Mouse (Mus musculus) CD4-positive helper T cell, adult 2 months (primary cell): ENCODE measurements around the gene Mettl7a1.
"Not testable (repeated sequence)": the region's sequence is repeated elsewhere in the genome, so short reads cannot be mapped to it uniquely, and the experiment has no call there.

ENCODE experiments used
- DNase-seq: peaks from one replicate; pipeline ENCODE4 v3.0.0-alpha.2; 2012; ENCODE audit warnings: low read depth, missing footprints, low spot score

Gene Mettl7a1

DNA sequence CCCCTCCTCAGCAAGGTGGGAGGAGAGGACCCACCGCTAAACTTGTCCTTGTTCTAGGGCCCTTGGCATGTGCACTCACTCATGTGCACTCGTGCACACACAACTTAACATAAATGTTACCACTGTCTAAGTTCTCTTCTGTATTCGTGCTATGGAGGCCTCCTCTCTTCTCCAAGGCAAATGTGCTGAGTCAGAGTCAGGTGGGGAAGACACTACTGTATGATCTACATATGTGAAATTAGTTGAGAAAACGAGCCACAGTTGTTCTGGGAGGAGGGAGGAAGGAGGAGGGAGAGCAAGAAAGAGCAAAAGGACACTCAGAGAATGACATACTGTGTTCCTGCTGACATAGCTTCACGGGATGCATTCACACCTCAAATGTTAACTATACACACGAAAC is 3.4 kb upstream of the Mettl7a1 start:
- no peak for DNase-seq

DNA sequence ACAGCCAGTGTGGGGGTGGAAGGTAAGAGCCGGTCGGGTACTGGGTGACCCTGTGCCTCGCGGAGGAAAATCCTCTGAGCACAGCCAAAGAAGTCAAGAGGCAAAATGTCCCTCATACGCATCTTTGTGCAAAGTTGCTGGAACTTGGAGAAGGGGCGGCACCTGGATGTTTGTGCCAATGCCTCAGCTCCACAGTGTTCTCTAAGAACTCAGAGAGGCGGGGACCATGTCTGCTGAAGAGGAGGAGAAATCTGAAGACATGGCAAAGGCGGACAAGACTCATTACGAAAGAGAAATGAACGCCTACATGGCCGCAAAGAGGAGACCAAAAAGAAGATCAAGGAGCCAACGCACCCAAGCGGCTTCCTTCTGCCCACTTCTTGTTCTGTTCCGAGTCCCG is 2.4 kb upstream of the Mettl7a1 start:
- peak; percentile 67 for DNase-seq

DNA sequence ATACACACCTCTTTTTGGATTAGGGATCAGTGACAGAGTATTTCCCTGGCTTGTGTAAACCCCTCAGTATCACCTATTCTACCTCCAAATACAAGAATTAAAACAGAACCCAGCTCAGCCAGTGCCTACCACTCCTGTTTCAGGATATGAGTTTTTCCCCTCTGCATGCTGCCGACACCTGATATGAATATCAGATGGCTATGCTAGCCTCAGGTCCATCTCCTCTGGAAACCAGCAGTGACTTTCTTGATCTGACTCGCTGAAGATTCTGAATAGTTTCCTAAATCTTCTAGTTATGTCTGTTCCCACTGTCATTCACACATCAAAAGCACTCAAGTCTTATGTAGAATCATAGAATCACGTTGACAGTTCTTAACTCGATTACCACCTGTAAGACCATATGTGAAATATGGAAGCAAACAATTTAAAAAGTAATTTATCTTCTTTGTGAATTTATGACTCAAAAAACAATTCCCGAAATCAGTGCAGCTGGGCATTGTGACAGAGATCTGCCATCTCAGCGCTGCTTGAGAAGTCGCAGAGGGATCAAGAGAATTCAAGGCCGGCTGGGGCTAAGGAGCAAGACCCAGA is 417 bp upstream of the Mettl7a1 start:
- DNase-seq, result no peak

DNA sequence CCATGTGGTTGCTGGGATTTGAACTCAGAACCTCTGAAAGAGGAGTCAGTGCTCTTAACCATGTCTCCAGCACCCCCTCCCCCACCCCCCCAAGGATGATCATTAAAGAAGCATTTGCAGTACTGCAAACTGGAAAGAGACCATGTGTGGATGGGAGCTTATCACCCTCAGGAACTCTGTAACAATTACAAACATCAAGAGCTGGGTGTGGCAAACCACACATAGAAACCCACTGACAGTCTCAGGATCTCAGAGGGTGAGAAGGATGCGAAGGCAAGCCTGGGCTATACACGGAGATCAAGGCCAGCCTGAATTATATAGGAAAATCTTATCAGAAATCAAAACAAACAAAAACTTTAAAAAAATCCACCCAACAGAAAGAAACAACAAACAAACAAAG is 2.3 kb downstream of the Mettl7a1 start:
- peak; percentile 20 for DNase-seq

DNA sequence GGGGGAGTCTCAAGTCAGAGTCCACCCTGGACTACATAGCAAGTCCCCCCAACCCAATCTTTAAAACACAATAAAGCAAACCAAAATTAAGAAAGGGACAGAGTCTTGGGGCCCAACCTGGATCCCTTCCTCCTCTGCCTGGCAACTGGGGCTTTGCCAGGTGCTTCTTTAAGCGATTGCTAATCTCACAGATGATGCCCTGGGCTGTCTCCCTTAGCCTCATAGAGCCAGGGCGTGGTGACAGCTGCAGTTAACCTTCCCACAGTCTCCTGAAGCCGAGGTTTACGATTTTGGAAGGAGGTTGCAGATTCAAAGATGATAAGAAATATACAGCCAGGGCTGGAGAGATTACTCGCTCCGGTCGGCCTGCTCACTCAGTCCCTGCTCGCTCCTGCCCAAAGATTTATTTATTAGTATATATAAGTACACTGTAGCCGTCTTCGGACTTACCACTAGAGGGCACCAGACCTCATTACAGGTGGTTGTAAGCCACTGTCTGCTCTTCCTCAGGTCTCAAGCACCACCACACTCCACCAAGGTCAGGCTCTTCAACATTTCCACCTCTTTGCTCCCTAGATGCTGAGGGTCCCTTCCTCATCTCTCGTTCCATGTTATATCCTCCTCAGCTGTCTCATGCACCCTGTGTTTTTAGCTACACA is 3.6 kb downstream of the Mettl7a1 start:
- DNase-seq, result peak; percentile 75

DNA sequence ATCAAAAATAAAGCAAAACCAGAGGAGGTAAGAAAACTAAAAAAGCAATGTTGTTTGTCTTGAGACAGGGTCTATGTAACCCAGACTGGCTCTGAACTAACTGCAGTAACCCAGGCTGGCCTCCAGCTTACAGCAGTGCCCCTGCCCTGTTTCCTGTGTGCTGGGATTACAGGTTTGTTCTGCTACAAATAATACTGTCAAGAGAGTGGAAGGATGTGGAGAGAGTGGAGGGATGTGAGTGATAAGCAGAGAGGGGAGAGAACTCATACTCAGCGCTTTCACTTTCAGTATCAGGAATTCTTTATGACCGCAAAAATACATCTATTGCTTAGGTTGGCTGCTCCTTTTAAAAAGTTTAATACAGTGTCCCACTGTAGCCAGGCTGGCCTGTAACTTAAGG is 8.4 kb downstream of the Mettl7a1 start:
- DNase-seq, result peak; percentile 63

DNA sequence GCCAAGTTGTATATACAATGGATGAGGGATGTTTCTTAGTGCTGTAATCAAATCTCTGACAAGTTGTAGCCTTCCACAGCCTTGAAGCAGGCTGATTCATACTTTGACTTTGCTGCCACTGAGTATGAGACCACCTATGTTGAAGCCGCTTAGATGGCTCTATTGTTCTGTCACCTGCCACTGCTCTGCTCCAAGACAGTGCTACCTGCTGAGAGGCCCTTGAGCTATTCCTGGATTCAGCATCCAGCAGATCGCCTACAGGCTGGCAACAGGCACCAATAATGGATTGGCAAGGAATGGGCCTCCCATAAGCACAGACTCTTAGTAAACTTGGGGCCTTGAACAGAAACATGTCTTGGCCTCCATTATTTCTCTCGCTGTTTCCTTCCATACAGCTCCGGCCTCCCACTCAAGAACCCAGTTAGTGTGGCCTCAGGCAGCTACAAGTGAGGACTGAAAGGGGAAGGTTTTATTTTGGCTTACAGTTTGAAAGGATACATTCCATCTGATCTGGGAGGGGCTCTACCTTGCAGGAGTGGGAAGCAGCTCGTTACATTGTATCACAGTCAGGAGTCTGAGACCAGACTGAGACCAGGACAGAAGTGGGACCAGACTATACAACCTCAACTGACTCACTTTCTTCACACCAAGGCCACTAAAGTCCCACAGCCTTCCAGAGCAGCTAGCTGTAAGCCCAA is 10.7 kb downstream of the Mettl7a1 start:
- DNase-seq, result no peak

DNA sequence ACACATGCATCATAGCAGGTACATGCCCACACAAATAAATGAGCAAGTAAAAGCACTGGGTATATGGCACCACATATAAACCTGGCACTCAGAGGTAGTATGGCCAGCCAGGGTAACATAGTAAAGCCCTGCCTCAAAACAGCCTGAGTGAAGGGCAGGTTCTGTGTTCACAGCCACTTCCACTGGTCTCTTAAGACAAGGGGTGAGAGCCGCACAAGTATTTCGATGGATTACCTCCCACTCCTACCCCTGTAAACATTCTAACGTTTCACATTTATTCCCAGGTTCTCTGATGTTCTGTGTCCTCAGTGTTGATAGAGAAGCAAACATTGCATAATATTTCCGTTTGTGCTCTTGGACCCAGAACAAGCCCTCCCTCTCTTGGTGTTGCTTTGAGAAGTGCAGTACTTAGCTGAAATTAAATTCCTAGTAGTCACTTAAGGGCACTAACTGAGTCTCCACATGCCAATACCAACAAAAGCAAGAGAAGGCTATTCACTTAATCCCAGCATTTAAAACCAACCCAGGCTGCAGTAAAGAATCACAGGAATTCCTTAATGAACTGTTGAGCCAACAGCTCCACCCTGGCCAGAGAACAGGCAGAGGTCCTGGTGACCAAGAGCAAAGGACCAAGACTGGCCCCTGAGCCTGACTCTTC is 14.2 kb downstream of the Mettl7a1 start:
- not testable (repeated sequence) for DNase-seq

DNA sequence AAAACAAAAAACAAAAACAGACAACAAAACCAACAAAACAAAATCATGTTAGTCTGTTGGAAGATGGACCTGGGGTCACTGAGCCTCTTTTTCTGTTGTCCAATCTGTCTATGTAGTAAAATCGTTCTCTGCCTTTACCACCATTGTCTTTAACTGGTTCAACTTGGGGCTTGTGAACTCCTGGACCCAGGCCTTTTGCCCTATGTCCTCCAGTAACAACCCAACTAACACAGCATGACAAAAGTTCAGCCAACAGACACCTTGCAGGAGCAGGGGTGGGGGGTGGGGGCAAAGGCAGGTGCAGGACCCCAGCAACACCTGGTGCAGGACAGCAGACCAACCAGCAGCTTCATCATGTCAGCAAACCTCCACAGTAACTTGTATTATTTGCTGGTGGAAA is 15.9 kb downstream of the Mettl7a1 start:
- no peak for DNase-seq

DNA sequence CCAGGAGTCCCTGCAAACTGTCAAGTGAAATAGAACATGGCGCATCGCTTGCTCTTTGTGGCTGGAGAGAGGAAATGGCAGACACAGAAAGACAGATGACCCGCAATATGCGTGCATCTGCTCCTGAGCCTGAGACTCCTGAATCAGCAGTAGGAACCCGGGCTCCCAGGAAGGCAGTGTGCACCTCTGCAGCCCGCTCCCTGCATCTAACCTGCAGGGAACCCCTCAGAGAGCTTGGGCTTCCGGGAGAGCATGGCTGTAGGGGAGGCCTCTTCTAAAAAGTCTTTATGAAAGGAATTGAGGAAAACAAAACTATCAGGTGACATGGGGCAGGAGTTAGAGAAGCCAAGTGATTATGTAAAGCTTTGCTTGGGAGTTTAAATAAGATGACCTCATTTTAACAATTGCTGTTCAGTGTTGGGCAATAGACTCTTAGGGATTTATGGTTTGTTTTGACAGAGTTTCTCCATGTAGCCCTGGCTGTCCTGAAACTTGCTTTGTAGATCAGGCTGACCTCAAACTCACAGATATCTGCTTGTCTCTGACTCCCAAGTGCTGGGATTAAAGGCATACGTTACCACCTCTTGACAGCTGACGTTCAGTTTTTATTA is 16.5 kb downstream of the Mettl7a1 start:
- DNase-seq, result no peak

DNA sequence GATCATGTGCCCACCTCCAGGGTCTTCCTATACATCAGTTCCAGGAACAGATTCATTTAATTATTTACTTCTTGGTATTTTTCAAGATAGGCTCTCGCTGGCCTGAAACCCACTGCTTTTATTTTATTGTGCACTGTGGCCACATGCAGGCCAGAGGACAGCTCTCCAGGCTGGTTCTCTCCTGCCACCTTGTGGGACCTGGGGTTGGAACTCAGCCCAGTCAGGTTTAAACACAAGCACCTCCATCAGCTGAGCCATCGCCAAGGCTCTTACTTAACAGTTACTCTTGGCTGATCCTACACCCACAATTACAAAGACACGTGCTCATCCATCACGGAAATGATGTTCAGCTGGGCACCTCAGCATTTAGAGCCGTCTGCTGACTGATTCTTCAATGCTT is 17.2 kb downstream of the Mettl7a1 start:
- DNase-seq, result no peak

DNA sequence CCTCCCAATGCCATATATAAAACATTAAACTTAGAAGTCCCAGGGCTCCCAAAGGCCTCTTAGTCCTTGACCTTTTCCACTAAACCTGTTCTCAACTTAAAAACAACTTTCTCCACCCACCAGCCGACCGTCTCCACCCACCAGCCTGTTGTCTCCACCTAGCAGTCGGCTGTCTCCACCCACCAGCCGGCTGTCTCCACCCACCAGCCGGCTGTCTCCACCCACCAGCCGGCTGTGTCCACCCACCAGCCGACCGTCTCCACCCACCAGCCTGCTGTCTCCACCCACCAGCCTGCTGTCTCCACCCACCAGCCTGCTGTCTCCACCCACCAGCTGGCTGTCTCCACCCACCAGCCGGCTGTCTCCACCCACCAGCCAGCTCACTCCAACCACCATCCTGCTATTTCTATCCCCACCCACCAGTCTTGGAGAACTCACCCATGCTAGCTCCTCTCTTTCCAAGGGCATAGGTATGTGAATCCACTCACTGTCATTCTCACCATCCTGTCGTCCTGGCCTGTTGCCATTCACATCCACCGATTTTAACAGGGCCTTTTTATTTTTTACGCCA is 20.2 kb downstream of the Mettl7a1 start:
- DNase-seq, result no peak

DNA sequence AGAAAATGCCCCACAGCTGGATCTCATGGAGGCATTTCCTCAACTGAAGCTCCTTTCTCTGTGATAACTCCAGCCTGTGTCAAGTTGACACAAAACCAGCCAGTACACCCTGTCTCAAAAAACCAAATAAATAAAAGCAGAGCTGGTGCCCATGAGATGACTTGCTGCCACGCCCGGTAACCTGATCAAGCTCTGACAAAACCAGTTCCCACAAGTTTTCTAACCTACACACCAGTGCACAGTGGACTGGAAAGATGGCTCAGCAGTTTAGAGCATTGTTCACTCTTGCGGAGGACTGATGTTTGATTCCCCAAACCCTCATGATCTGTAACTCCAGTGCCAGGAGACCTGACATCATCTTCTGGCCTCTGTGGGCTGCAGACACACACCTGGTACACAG is 21.3 kb downstream of the Mettl7a1 start:
- no peak for DNase-seq

DNA sequence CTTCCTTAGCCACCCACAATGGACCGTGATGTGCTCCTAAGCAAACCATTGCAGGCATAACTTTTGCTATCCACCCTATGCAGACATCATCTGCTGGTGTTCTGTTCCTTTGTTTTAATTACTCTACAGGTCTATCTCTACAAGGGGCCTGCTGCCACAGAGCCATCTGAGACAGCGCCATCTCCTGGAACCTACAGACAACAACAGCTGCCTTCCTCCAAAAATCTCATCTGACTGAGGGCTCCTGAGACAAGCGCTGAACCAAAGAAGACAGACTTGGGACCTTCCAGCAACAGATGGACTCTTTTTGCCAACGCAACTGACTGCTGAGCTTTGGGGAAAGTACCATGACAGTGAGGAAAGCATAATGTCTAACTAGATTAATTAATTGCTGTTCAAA is 24.1 kb downstream of the Mettl7a1 start:
- DNase-seq, result not testable (repeated sequence)

DNA sequence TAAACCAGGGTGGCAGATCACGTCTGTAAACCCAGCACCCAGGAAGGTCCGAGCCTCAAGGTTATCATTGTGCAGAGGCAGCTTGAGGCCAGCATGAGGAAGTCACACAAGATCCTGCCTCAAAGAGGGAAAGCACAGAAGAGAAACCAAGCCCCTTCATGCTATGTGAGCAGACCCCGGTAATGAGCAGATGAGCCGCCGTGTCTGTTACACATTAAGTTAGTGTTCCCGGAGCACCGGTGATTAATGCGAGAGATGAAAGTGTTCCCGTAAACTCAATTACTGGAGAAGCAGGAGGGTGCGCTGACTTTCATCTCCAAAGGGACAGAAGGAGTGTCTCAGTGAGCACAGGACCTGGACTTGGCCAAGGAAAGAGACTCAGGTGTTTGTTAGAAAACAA is 25.4 kb downstream of the Mettl7a1 start:
- DNase-seq, result not testable (repeated sequence)

DNA sequence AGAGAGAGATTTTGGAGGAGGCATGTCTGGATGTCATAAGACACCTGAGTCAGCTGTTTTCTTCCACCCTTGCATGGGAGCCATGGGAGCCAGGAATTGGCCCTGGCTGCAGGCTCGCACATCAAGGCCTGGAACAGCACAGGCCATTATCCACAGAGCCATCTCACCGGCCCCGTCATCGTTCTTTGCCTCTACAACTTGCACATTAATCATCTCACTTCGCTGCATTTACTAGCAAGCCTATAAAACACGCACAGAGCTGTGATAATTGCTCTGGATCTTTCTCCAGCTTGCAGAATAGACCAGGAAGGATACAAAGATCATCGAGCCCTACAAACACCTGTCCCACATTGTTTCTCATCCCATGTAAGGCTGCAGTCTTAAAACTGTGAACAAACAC is 26.8 kb downstream of the Mettl7a1 start:
- no peak for DNase-seq

DNA sequence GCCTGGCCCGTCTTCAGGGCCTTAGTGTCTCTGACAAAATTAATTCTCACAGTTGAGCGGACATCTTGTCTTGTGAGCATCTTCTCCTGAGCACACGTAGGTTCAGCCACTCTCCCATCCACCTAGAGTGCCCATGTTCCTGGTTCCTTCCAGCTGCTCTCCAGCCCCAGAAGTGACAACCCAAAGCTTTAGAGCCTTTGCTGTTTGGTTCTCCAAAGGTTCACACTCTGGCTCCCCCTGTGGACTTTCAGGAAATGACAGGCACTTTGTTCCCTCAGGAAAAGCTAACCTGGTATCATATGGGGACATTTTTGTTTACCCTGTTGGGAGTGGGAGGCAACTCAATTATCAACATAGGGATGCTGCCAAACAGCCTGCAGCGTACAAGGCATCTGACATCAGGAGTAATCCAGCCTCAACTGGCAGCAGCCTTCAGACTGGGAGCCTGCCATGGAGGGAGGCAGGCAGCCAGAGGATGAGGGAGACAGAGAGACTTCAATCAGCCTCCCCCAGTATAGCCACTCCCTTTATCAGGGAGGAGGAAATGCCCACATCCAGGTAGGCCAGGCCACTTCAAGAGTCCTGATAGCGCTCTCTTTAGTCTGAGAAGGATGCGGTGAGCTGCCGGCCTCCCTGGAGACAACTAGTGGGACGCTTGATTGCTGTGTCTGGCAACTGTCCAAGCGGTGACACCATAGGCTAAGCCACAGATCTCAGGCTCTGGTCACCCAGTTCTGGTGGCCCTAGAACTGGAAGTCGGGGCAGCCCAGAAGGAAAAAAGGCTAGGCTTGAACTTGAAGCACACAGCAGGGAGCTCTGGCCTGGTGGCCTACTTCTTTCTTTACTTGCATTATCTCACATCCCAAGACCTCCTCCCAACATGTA is 28.4 kb downstream of the Mettl7a1 start:
- not testable (repeated sequence) for DNase-seq

DNA sequence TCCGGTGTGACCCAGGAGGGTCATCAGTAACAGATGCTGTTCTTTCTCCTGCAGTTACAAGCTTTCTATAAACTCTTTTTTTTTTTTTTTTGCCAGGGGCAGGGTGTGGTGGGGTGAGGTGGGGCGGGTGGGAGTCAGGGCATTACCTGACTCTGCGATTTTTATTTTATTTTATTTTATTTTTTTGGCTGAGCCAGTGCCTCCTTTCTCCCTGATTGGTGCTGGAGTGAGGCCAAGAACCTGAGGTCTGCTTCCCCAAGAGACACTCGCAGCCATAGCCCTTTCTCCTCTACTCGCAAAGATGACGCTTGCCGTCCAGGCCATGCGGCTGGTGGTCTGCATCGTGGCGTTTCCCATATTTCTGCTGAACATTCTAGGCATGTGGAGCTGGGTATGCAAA is 30.7 kb downstream of the Mettl7a1 start, which contains the start of gene Mettl7a3:
Gene Mettl7a3 (plus strand): TSS at position 301 of the 400 bp plus-strand sequence.
- no peak for DNase-seq

DNA sequence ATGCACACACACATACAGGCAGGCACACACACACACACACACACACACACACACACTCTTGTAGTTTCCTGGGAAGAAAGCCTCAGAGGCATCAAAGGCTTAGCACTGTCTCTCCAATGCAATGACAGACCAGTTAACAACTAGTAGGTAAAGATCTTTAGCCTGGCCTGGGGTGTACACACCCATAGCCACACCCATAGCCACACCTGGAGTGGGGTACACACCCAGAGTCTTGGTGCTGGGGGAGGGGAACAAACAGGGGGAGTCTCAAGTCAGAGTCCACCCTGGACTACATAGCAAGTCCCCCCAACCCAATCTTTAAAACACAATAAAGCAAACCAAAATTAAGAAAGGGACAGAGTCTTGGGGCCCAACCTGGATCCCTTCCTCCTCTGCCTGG is 33.4 kb downstream of the Mettl7a1 start:
- DNase-seq, result not testable (repeated sequence)

DNA sequence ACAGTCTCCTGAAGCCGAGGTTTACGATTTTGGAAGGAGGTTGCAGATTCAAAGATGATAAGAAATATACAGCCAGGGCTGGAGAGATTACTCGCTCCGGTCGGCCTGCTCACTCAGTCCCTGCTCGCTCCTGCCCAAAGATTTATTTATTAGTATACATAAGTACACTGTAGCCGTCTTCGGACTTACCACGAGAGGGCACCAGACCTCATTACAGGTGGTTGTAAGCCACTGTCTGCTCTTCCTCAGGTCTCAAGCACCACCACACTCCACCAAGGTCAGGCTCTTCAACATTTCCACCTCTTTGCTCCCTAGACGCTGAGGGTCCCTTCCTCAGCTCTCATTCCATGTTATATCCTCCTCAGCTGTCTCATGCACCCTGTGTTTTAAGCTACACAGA is 33.9 kb downstream of the Mettl7a1 start:
- peak; percentile 64 for DNase-seq
